Mouse (Mus musculus) lung, postnatal 10 days (tissue): Measurements from ENCODE around the gene D930048N14Rik.
"Not testable (repeated sequence)": the region's sequence is repeated elsewhere in the genome, so short reads cannot be mapped to it uniquely, and the experiment has no call there.

Experiments used
- DNase-seq: peaks from one replicate; pipeline ENCODE4 v3.0.0; 2021

The D930048N14Rik gene

DNA sequence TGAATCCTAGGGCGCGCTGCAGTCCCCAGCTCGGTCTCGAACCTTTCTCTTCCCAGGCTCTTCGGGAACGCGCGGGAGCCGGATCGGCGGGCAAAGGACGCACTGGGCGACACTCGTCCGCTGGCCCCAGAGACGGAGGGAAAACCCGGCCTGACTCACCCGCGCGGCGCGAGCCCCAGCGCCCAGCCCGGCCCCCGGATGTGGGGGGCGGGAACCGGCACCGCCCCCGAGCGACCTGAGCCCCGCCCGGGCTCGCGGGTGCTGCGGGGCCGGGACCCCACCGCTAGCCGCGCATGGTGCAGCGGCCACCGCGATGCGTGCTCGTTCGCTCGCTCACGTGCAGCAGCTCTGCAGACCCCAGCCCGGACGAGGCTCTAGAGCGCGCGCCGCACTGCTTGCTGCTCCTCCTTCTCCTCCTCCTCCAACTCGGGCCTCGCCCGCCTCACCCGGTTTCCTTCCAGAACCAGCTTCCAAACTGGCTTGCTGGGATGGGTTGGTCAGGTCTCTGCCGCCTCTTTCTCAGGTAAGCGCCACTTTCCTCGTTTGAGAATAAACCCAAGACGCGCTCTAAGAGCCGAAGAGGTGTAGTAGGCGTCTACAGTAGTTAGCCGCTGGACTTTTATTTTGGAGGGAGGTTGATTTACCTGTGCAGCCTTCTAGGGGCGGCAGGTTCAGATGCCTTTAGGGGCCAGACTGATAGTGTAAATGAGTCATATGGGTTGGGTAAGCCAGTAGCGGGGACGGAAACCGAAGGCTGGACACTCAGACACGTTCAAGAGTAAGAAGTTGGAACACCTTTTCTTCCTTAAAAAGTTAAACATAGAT lies at the start of gene D930048N14Rik, which contains the start of gene N4bp3:
Gene D930048N14Rik (plus strand): TSS at position 264 of the 825 bp plus-strand sequence.
Gene N4bp3 (minus strand): TSS at position 152 of the 825 bp plus-strand sequence.
- DNase-seq = peak; percentile 89

- no peak for DNase-seq
These were observed 48.5 kb upstream of the D930048N14Rik start for GRCm38 (mm10) chr11:51602253-51602652.

GRCm38 (mm10) chr11:51605602-51606446 lies 44.9 kb upstream of the D930048N14Rik start:
- DNase-seq = peak; percentile 95

DNA sequence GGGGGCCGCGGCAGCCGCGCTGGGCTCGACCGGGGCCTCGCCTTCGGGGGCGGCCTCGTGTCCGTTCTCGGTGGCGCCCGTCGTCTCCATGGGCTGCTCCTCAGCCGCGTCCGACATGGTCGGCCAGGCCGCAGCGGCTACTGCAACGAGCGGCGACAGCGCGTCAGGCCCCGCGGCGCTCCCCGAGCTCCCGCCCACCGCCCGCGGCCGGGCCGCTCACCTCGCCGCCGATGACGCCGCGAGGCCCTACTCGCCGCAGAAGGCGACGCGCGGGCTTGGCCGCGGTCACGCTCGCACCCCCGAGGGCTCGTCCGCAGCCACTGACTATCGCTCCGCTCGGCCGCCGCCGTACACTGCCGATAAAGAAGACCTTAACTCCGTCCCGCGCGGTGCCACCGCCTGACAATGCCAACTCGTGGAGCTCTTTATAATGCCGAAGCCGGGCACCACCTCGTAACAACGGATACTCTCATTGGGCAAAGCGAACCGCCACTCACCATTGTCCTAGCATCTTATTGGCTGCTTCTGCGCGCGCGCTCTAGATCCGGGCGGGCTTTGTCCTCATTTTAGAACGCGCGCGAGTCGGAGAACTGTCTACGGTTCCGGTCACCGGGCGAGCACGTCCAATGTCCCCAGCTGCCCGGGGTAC lies 44.2 kb upstream of the D930048N14Rik start, which contains the start of gene Hnrnpab:
Gene Hnrnpab (minus strand): TSS at position 401 of the 649 bp plus-strand sequence.
- peak; percentile 97 for DNase-seq

DNA sequence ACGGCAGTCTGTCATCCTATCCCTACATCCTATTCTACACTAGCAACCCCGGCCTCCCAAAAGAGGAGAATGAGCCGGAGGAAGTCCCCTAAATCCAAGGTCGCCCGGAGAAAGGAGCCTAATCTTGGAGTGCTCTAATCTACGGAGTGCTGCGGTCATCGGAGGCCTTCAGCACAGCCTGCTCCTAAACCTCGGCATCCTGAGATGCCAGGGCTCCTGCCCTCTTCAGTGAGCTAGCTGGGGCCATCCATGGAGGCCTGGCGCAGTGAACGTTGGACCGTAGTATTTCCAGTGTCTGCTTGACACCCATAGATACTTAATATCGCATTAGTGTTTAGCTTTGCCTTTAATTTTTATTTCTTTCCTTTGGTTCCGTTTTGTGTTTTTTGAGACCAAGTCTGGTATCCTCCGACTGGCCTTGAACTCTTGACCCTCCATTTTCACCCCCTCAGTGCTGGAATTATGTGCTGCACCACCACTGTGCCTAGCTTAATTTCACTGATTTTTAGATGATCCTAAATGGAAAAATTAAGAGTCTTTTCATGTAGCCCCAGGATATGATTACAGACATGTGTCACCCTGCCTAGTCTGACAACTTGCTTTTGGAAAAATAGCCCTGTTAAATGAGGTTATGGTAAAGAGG lies 43.5 kb upstream of the D930048N14Rik start:
- DNase-seq = no peak

GRCm38 (mm10) chr11:51609266-51609909 lies 41.4 kb upstream of the D930048N14Rik start:
- DNase-seq = no peak

DNA sequence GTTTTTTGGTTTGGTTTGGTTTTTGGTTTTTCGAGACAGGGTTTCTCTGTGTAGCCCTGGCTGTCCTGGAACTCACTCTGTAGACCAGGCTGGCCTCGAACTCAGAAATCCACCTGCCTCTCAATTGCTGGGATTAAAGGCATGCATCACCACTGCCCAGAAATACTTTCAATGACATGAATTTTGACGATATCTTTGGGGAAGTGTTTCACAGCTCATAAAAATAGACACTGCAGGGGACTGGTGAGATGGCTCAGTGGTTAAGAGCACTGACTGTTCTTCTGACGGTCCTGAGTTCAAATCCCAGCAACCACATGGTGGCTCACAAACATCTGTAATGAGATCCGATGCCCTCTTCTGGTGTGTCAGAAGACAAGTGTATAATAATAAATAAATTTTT lies 40.8 kb upstream of the D930048N14Rik start:
- not testable (repeated sequence) for DNase-seq

- DNase-seq = no peak
These were observed 36.5 kb upstream of the D930048N14Rik start for GRCm38 (mm10) chr11:51614256-51614655.

- DNase-seq = peak; percentile 49
These were observed 35.6 kb upstream of the D930048N14Rik start for GRCm38 (mm10) chr11:51615129-51615528.

- DNase-seq = peak; percentile 88
These were observed 35.2 kb upstream of the D930048N14Rik start for GRCm38 (mm10) chr11:51615601-51616000.

- DNase-seq = not testable (repeated sequence)
These were observed 34.6 kb upstream of the D930048N14Rik start for GRCm38 (mm10) chr11:51616113-51616512.

DNA sequence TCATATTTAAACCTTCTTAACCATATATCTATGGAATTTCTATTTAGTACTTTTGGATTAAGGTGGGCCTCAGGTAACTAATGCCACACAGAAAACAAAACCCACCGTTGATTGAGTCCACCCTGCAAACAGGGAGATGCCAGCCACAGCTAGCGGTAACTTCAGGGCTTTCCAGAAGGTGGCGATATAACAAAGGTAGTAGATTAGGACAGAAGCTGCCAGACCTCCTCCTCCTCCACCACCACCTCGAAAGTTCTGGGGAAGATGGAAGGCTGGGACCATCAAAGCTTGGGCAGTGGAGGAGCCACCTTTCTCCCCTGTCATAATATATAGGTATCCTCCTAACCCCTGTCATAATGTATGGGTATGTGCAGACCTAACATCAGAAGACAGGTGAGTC lies 33.1 kb upstream of the D930048N14Rik start:
- DNase-seq = peak; percentile 90

- DNase-seq = no peak
These were observed 31.8 kb upstream of the D930048N14Rik start for GRCm38 (mm10) chr11:51618894-51619408.

- DNase-seq = peak; percentile 99
These were observed 31.2 kb upstream of the D930048N14Rik start, which contains the start of gene Nhp2 for GRCm38 (mm10) chr11:51619409-51620060. TSS of gene Nhp2 (plus strand) at chr11:51619735.

GRCm38 (mm10) chr11:51620084-51620483 lies 30.7 kb upstream of the D930048N14Rik start:
- DNase-seq = no peak

DNA sequence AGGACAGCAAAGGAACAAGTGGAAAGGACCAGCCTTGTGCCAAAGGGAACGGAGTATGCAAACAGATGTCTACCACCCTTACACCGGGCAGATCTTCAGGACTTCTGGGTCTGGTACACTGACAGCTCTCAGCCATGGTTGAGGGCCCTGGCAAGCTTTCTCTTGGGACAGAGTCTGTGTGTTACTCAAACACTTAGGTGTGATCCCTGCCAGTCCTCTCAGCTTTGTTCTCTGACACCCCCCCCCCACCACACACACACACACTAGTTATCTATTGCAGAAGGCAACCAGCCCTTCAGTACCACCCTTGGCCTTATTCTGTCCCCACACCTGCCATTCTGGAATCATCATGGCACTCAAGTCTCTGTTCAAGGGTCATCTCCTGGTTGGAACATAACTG lies 29.0 kb upstream of the D930048N14Rik start:
- DNase-seq = no peak

- peak; percentile 40 for DNase-seq
These were observed 27.7 kb upstream of the D930048N14Rik start for GRCm38 (mm10) chr11:51622971-51623491.

- no peak for DNase-seq
These were observed 25.4 kb upstream of the D930048N14Rik start for GRCm38 (mm10) chr11:51625187-51625820.

GRCm38 (mm10) chr11:51627425-51627824 lies 23.3 kb upstream of the D930048N14Rik start:
- no peak for DNase-seq

- no peak for DNase-seq
These were observed 22.8 kb upstream of the D930048N14Rik start for GRCm38 (mm10) chr11:51627907-51628306.
